Mouse (Mus musculus): Measurements from ENCODE around the gene Pfkm. TPM values are rescaled to one million over a fixed set of nuclear protein-coding genes. Genes with fewer than 3 reads are reported as not detected.

Pfkm gene
- polyA plus RNA-seq, 1 experiment from 2014 or later: 9.1 TPM

DNA sequence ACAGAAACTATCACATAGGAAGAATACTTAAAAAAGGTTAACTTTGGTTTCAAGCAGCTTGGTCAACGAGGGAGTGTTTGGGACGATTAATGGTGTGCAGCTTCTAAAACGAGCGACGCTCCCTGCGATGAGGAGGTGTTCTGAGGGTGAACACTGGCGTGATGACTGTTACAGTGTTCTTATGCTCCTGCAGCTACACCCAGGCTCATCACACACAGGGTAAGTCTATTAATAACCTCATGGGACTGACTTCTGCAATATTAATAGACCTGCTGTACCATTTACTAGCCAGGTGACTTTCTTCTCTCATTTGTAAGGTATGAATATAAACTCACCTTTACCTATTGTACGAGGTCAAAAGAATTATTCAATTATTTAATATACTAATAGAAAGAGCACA lies 17.9 kb upstream of the Pfkm start:
- H3K27me3 ChIP-seq (ENCODE audit: insufficient read depth, low read length): no peaks in the 10 kb centered on the region
- no peak overlapping the region for H3K9ac ChIP-seq (replicated peaks)
- H3K4me1 ChIP-seq (ENCODE audit: insufficient read depth): no peaks in the 10 kb centered on the region
- TF ChIP-seq CTCF (IDR thresholded peaks at IDR 0.05; ENCODE audit: low read depth): no peak
- TF ChIP-seq EP300 (IDR thresholded peaks at IDR 0.05; ENCODE audit: low read depth): no peak
- H3K4me3 ChIP-seq (ENCODE audit: low read depth, low read length): no peak overlapping the region
- 84% methylated on average over 8 of the region's 8 CpGs for WGBS (ENCODE audit: insufficient replicate concordance)
- no peak overlapping the region for H3K4me2 ChIP-seq (ENCODE audit: low read depth, low read length)
- DNase-seq (no peak), ATAC-seq (no peak)
- no peaks in the 10 kb centered on the region for H3K9me3 ChIP-seq (ENCODE audit: low read length)
- peaks cover 69% of the 10 kb centered on the region for H3K36me3 ChIP-seq (replicated peaks; ENCODE audit: insufficient read depth, low read length)
- H3K27ac ChIP-seq (ENCODE audit: low read depth): no peak overlapping the region

DNA sequence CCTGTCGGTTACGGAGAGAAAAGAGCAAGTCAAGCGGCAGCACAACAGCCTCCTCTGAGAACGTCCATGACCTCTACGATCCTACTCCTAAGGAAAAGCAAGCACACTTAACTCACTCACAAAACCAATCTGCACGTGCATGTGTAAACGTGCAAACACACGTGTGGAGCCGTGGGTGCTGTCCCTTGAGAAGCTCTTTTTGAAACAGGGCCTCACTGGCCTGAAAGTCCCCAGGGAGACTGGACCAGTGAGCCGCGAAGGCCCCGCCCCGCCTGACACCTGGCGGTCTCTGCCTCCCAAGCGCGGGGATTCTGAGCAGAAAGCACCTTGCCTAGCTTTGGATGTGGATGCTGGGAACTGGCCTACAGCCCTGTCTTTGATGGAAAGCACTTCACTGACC lies 17.4 kb upstream of the Pfkm start:
- TF ChIP-seq EP300 (IDR thresholded peaks at IDR 0.05; ENCODE audit: low read depth) (no peak), CTCF (IDR thresholded peaks at IDR 0.05; ENCODE audit: low read depth) (no peak)
- no peak for ATAC-seq
- DNase-seq: peak; percentile 36
- Histone ChIP-seq H3K9me3 (ENCODE audit: low read length) (no peaks in the 10 kb centered on the region), H3K27me3 (ENCODE audit: insufficient read depth, low read length) (no peaks in the 10 kb centered on the region), H3K4me1 (ENCODE audit: insufficient read depth) (no peaks in the 10 kb centered on the region), H3K27ac (ENCODE audit: low read depth) (no peak overlapping the region), H3K4me2 (ENCODE audit: low read depth, low read length) (no peak overlapping the region), H3K4me3 (ENCODE audit: low read depth, low read length) (no peak overlapping the region), H3K36me3 (replicated peaks; ENCODE audit: insufficient read depth, low read length) (peaks cover 65% of the 10 kb centered on the region), H3K9ac (replicated peaks) (no peak overlapping the region)
- 83% methylated on average over 16 of the region's 16 CpGs for WGBS (ENCODE audit: insufficient replicate concordance)

DNA sequence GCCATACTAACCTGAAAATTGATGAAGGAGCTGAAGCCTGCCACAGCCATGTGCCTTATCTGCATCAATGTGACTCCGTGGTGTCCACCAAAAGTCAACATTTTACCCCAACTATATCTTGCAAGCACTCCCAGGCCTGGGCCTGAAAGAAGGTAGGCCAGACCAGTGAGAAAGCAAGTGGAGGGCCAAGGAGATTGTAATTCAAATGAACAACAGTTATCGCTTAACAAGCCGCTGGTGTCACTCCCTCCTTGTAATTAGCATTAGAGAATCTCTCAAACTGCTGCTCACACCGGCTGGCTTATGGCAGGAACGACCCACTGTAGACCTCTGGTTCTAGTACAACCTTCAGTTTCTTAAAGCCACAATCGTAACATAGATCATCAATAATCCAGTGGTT lies 15.5 kb upstream of the Pfkm start:
- DNase-seq (no peak), ATAC-seq (no peak)
- Histone ChIP-seq H3K4me1 (ENCODE audit: insufficient read depth) (no peaks in the 10 kb centered on the region), H3K4me2 (ENCODE audit: low read depth, low read length) (no peak overlapping the region), H3K9ac (replicated peaks) (no peak overlapping the region), H3K27me3 (ENCODE audit: insufficient read depth, low read length) (no peaks in the 10 kb centered on the region), H3K9me3 (ENCODE audit: low read length) (no peaks in the 10 kb centered on the region), H3K4me3 (ENCODE audit: low read depth, low read length) (no peak overlapping the region), H3K36me3 (replicated peaks; ENCODE audit: insufficient read depth, low read length) (peaks cover 61% of the 10 kb centered on the region), H3K27ac (ENCODE audit: low read depth) (no peak overlapping the region)
- no peak for TF ChIP-seq CTCF (IDR thresholded peaks at IDR 0.05; ENCODE audit: low read depth)
- TF ChIP-seq EP300 (IDR thresholded peaks at IDR 0.05; ENCODE audit: low read depth): no peak
- WGBS (ENCODE audit: insufficient replicate concordance): 91% methylated on average over 6 of the region's 6 CpGs

DNA sequence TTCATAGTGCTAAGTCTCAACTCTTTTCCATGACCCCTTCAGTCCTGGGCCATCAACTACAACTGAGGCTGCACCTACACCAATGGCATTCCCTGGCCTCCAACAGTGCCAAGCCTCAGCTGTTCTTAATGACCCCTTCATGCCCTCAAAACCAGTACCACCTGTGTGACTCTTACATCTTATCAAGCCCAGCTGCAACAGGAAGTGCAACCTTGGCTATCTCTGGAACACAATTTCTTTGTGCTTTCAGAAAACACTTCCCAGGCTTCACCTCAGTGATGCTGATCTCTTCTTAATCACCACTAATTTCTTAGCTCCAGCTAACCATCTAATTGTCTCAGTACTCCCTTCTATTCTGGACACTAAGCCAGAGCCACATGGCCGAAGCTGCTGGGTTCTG lies 3.5 kb upstream of the Pfkm start:
- no peak overlapping the region for H3K9ac ChIP-seq (replicated peaks)
- no peak overlapping the region for H3K27ac ChIP-seq (ENCODE audit: low read depth)
- ATAC-seq (no peak), DNase-seq (no peak)
- no peaks in the 10 kb centered on the region for H3K27me3 ChIP-seq (ENCODE audit: insufficient read depth, low read length)
- peaks cover 6% of the 10 kb centered on the region; the same call in 1 of the 2 replicates for H3K4me1 ChIP-seq (ENCODE audit: insufficient read depth)
- no peak overlapping the region for H3K4me3 ChIP-seq (ENCODE audit: low read depth, low read length)
- no peak for TF ChIP-seq CTCF (IDR thresholded peaks at IDR 0.05; ENCODE audit: low read depth)
- no peak for TF ChIP-seq EP300 (IDR thresholded peaks at IDR 0.05; ENCODE audit: low read depth)
- WGBS (ENCODE audit: insufficient replicate concordance): 75% methylated on average over 1 of the region's 1 CpGs
- 0 out of 2 replicates have a peak overlapping the region, but pooled peaks have one; percentile 0 for H3K4me2 ChIP-seq (ENCODE audit: low read depth, low read length)
- peaks cover 16% of the 10 kb centered on the region for H3K36me3 ChIP-seq (replicated peaks; ENCODE audit: insufficient read depth, low read length)
- H3K9me3 ChIP-seq (ENCODE audit: low read length): no peaks in the 10 kb centered on the region

DNA sequence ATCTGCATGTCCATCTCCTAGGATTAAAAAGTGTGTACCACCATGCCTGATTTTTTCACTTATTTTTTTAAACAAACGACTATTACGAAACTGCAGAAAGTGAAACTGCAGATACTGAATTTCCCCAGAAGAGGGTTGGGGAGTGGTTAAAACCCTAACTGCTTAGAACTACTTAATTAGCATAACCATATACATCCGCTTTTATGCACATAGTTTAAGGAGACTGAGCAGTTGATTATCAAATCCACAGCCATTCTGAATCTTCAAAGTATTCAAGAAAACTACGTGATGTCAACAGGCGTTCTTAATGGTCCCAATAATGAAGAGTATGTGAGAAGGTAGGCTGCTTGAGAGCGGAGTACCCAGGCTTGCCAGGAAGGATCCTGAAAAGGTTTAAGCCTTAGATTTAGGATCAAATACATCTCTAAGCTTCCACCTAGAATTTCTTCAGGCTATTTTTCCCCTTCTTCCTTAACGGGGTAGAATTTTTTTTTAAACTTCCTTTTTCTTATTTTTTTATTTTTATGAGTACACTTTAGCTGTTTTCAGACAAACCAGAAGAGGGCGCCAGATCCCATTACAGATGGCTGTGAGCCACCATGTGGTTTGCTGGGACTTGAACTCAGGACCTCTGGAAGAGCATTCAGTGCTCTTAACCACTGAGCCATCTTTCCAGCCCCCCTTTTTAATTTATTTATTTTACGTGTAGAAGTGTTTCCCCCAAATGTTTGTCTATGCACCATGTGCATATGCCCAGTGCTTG lies 2.8 kb upstream of the Pfkm start:
- no peaks in the 10 kb centered on the region for H3K27me3 ChIP-seq (ENCODE audit: insufficient read depth, low read length)
- H3K9me3 ChIP-seq (ENCODE audit: low read length): no peaks in the 10 kb centered on the region
- H3K4me2 ChIP-seq (ENCODE audit: low read depth, low read length): 0 out of 2 replicates have a peak overlapping the region, but pooled peaks have one; percentile 0
- WGBS (ENCODE audit: insufficient replicate concordance): 55% methylated on average over 9 of the region's 9 CpGs
- H3K4me3 ChIP-seq (ENCODE audit: low read depth, low read length): no peak overlapping the region
- peaks cover 8% of the 10 kb centered on the region; the same call in 1 of the 2 replicates for H3K4me1 ChIP-seq (ENCODE audit: insufficient read depth)
- DNase-seq (peak; percentile 46), ATAC-seq (no peak)
- H3K9ac ChIP-seq (replicated peaks): no peak overlapping the region
- H3K36me3 ChIP-seq (replicated peaks; ENCODE audit: insufficient read depth, low read length): peaks cover 16% of the 10 kb centered on the region
- TF ChIP-seq EP300 (IDR thresholded peaks at IDR 0.05; ENCODE audit: low read depth) (no peak), CTCF (IDR thresholded peaks at IDR 0.05; ENCODE audit: low read depth) (peak; percentile 70)
- peak overlapping the region; percentile 4; the same call in 1 of the 2 replicates for H3K27ac ChIP-seq (ENCODE audit: low read depth)

DNA sequence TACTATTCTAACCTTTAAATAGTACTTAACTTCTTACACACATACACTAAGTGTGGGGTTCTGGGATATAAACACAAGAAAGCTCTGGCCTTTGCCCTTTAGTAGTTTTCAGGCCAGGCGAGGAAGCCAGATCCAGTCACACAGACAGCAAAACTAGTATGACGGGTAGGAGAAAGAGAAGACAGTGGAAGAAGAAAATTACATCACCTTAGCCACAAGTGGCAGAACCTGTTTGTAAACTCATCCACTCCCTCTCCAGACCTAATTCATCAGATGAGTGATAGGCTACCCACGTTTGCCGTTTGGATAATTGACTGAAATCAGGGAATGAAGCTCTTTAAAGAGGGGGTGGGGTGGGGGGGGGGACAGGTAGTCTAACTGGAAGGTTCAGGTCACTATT lies 548 bp upstream of the Pfkm start:
- TF ChIP-seq CTCF (IDR thresholded peaks at IDR 0.05; ENCODE audit: low read depth) (no peak), EP300 (IDR thresholded peaks at IDR 0.05; ENCODE audit: low read depth) (no peak)

More for the DNA sequence above, 548 bp upstream of the Pfkm start:
- DNase-seq (no peak), ATAC-seq (no peak)
- 16% methylated on average over 4 of the region's 4 CpGs for WGBS (ENCODE audit: insufficient replicate concordance)
- no peaks in the 10 kb centered on the region for H3K9me3 ChIP-seq (ENCODE audit: low read length)
- peak overlapping the region; percentile 77 for H3K4me2 ChIP-seq (ENCODE audit: low read depth, low read length)
- no peak overlapping the region for H3K27ac ChIP-seq (ENCODE audit: low read depth)
- peaks cover 8% of the 10 kb centered on the region; the same call in 1 of the 2 replicates for H3K4me1 ChIP-seq (ENCODE audit: insufficient read depth)
- no peaks in the 10 kb centered on the region for H3K27me3 ChIP-seq (ENCODE audit: insufficient read depth, low read length)
- peak overlapping the region; percentile 36 for H3K9ac ChIP-seq (replicated peaks)
- H3K4me3 ChIP-seq (ENCODE audit: low read depth, low read length): peak overlapping the region; percentile 99
- no peaks in the 10 kb centered on the region; the same call in 1 of the 2 replicates for H3K36me3 ChIP-seq (replicated peaks; ENCODE audit: insufficient read depth, low read length)

All from liver, postnatal 0 days (tissue).